Mouse (Mus musculus) liver, adult 2 months (tissue): ENCODE measurements at regions not wholly inside any gene's neighbourhood (a gene's known extent, or its start where the extent isn't known, plus 50 kb on each side); places are given as distances from the start of the nearest gene placed in this dataset.

Experiments
- DNase-seq: peaks from one replicate; pipeline ENCODE4 v3.0.0-alpha.2; 2011; ENCODE audit warnings: low read depth, low spot score; ENCODE audit errors: extremely low read depth
- H3K27ac ChIP-seq: fragments of 200-500 bp; replicated peaks from 2 replicates; pipeline ENCODE4 v1.5.1; 2012; ENCODE audit warnings: low read depth, mild to moderate bottlenecking, control low read depth, inconsistent platforms, low read length; ENCODE audit not compliant: insufficient read depth
- H3K27me3 ChIP-seq: fragments of 200-500 bp; 2 replicates; pipeline ENCODE4 v1.6.1; 2012; ENCODE audit warnings: mild to moderate bottlenecking, moderate library complexity, low read length, inconsistent platforms; ENCODE audit not compliant: control insufficient read depth, insufficient read depth
- H3K36me3 ChIP-seq: fragments of 200-500 bp; 2 replicates; pipeline ENCODE4 v1.6.1; 2012; ENCODE audit warnings: low read length, inconsistent platforms; ENCODE audit not compliant: control insufficient read depth, insufficient read depth
- H3K4me1 ChIP-seq: fragments of 200-500 bp; 2 replicates; pipeline ENCODE4 v1.6.1; 2011; ENCODE audit warnings: low read length; ENCODE audit not compliant: control insufficient read depth, insufficient read depth
- H3K4me3 ChIP-seq: fragments of 200-500 bp; 2 replicates; pipeline ENCODE4 v1.5.1; 2011; ENCODE audit warnings: low read depth, mild to moderate bottlenecking, control low read depth, low read length, moderate library complexity; ENCODE audit not compliant: insufficient read depth
- H3K79me2 ChIP-seq: fragments of 200-500 bp; 2 replicates; pipeline ENCODE4 v1.6.1; 2012; ENCODE audit warnings: inconsistent platforms, mild to moderate bottlenecking, low read length, moderate library complexity; ENCODE audit not compliant: control insufficient read depth, insufficient read depth
- H3K9ac ChIP-seq: fragments of 200-500 bp; 2 replicates; pipeline ENCODE4 v1.6.1; 2012; ENCODE audit warnings: low read depth, mild to moderate bottlenecking, control low read depth, inconsistent platforms, low read length
- CTCF ChIP-seq: fragments of 200-500 bp; IDR thresholded peaks from 2 replicates; pipeline ENCODE4 v1.5.1; 2011; ENCODE audit warnings: low read depth, low read length, control low read depth
- POLR2A ChIP-seq: fragments of 200-500 bp; IDR thresholded peaks from 2 replicates; pipeline ENCODE4 v1.6.1; 2011; ENCODE audit warnings: low read length, control low read depth; ENCODE audit not compliant: insufficient read depth; ENCODE audit errors: extremely low read depth
- WGBS: fragments of 180-500 bp; shearing (Covaris S2); methylation state at CpG from one replicate; pipeline ENCODE4 v1.1.7; 2018; 5-methylcytosine and 5-hydroxymethylcytosine counted together

GRCm38 (mm10) chr12:15979233-15979632 is 162.5 kb upstream of the Trib2 start:
- WGBS: 95% methylated on average over 7 of the region's 7 CpGs
- H3K27ac ChIP-seq: no peak overlapping the region
- H3K79me2 ChIP-seq: no peaks in the 10 kb centered on the region
- no peak overlapping the region for H3K4me3 ChIP-seq
- no peaks in the 10 kb centered on the region for H3K27me3 ChIP-seq
- no peaks in the 10 kb centered on the region for H3K36me3 ChIP-seq
- H3K9ac ChIP-seq: no peak overlapping the region
- H3K4me1 ChIP-seq: no peaks in the 10 kb centered on the region
- no peak for TF ChIP-seq CTCF
- no peak for TF ChIP-seq POLR2A
- no peak for DNase-seq

GRCm38 (mm10) chr12:15971786-15972185 is 155.1 kb upstream of the Trib2 start:
- Histone ChIP-seq H3K36me3 (no peaks in the 10 kb centered on the region), H3K27ac (no peak overlapping the region), H3K27me3 (no peaks in the 10 kb centered on the region), H3K4me3 (no peak overlapping the region), H3K79me2 (no peaks in the 10 kb centered on the region), H3K4me1 (no peaks in the 10 kb centered on the region), H3K9ac (no peak overlapping the region)
- 76% methylated on average over 3 of the region's 3 CpGs for WGBS
- no peak for DNase-seq
- TF ChIP-seq CTCF (no peak), POLR2A (no peak)

GRCm38 (mm10) chr12:15970262-15970661 is 153.5 kb upstream of the Trib2 start:
- no peaks in the 10 kb centered on the region for H3K79me2 ChIP-seq
- 68% methylated on average over 2 of the region's 2 CpGs for WGBS
- no peak overlapping the region for H3K27ac ChIP-seq
- H3K27me3 ChIP-seq: no peaks in the 10 kb centered on the region
- H3K36me3 ChIP-seq: no peaks in the 10 kb centered on the region
- H3K9ac ChIP-seq: no peak overlapping the region
- DNase-seq: no peak
- TF ChIP-seq CTCF: no peak
- TF ChIP-seq POLR2A: no peak
- no peak overlapping the region for H3K4me3 ChIP-seq
- H3K4me1 ChIP-seq: no peaks in the 10 kb centered on the region

GRCm38 (mm10) chr12:15967550-15968102 is 150.9 kb upstream of the Trib2 start:
- no peak for TF ChIP-seq CTCF
- TF ChIP-seq POLR2A: no peak
- no peak for DNase-seq
- Histone ChIP-seq H3K9ac (no peak overlapping the region), H3K27me3 (no peaks in the 10 kb centered on the region), H3K79me2 (no peaks in the 10 kb centered on the region), H3K36me3 (no peaks in the 10 kb centered on the region), H3K27ac (no peak overlapping the region), H3K4me3 (no peak overlapping the region), H3K4me1 (no peaks in the 10 kb centered on the region)
- WGBS: 52% methylated on average over 5 of the region's 5 CpGs

DNA sequence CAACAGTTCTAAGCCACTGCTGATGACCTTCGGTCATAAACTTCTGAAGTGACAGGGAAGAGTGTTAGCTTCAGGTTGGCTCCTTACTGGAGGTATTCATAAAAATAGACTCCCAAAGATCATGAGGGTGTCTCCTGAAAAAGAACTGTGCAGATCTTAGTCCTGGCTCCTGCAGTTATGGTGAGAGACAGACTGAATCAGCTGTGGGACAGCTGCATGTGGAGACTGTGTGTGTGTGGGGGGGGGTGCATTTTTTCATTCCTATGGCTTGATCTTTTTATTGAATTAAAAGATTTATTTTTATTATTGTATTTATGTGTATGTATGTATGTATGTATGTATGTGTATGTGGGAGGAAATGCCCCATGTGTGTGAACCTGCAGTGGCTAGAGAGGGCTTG is 149.9 kb upstream of the Trib2 start:
- WGBS: 87% methylated on average over 1 of the region's 1 CpGs
- H3K36me3 ChIP-seq: no peaks in the 10 kb centered on the region
- no peak overlapping the region for H3K27ac ChIP-seq
- TF ChIP-seq POLR2A (no peak), CTCF (no peak)
- H3K27me3 ChIP-seq: no peaks in the 10 kb centered on the region
- DNase-seq: no peak
- H3K79me2 ChIP-seq: no peaks in the 10 kb centered on the region
- no peak overlapping the region for H3K4me3 ChIP-seq
- no peak overlapping the region for H3K9ac ChIP-seq
- no peaks in the 10 kb centered on the region for H3K4me1 ChIP-seq

DNA sequence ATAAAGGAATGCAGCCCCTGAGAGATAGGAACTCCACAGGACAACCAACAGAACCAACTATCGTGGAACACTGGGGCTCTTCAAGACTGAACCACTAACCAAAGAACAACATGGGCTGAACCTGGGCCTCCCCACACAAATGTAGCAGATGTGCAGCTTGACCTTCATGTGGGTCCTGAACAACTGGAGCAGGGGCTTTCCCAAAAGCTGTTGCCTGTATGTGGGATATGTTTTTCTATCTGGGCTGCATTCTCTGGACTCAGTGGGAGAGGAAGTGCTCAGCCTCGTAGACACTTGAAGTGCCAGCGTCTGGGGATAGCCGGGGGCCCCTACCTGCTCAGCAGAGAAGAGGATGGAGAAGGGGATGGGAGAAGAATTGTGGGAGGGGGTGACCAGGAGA is 149.2 kb upstream of the Trib2 start:
- WGBS: 81% methylated on average over 4 of the region's 4 CpGs
- TF ChIP-seq CTCF (no peak), POLR2A (no peak)
- no peaks in the 10 kb centered on the region for H3K27me3 ChIP-seq
- no peak overlapping the region for H3K4me3 ChIP-seq
- no peaks in the 10 kb centered on the region for H3K36me3 ChIP-seq
- no peak overlapping the region for H3K9ac ChIP-seq
- no peaks in the 10 kb centered on the region for H3K4me1 ChIP-seq
- no peaks in the 10 kb centered on the region for H3K79me2 ChIP-seq
- no peak overlapping the region for H3K27ac ChIP-seq
- DNase-seq: no peak
